Mouse (Mus musculus): ENCODE results near the gene Rsf1. TPM values are rescaled to one million over a fixed set of nuclear protein-coding genes. Genes with fewer than 3 reads are reported as not detected.

Rsf1 gene
- polyA plus RNA-seq, 1 experiment from 2014 or later = 18.0 TPM

GRCm38 (mm10) chr7:97700173-97700572, 120.5 kb downstream of the Rsf1 start:
- no peaks in the 10 kb centered on the region for H3K27me3 ChIP-seq (replicated peaks; ENCODE audit: control insufficient read depth, insufficient read depth, low read length)
- H3K4me3 ChIP-seq (ENCODE audit: low read depth, low read length) = no peak overlapping the region
- DNase-seq (ENCODE audit: low spot score) = no peak
- H3K36me3 ChIP-seq (ENCODE audit: control insufficient read depth, insufficient read depth, low read length) = peaks cover 13% of the 10 kb centered on the region; the same call in 1 of the 2 replicates
- H3K4me1 ChIP-seq (ENCODE audit: control insufficient read depth, insufficient read depth, low read length) = peaks cover 12% of the 10 kb centered on the region
- no peak overlapping the region for H3K27ac ChIP-seq (replicated peaks; ENCODE audit: low read depth, low read length)
- ATAC-seq (ENCODE audit: low read depth) = no peak
- no peak overlapping the region for H3K4me2 ChIP-seq (ENCODE audit: low read depth, low read length)
- no peaks in the 10 kb centered on the region for H3K9me3 ChIP-seq (ENCODE audit: control insufficient read depth, low read length)
- 95% methylated on average over 4 of the region's 4 CpGs for WGBS
- no peak overlapping the region for H3K9ac ChIP-seq (ENCODE audit: low read depth, low read length)

GRCm38 (mm10) chr7:97701106-97701505, 121.4 kb downstream of the Rsf1 start:
- WGBS = 66% methylated on average over 6 of the region's 6 CpGs
- no peak overlapping the region for H3K27ac ChIP-seq (replicated peaks; ENCODE audit: low read depth, low read length)
- no peak for ATAC-seq (ENCODE audit: low read depth)
- peaks cover 7% of the 10 kb centered on the region for H3K4me1 ChIP-seq (ENCODE audit: control insufficient read depth, insufficient read depth, low read length)
- H3K27me3 ChIP-seq (replicated peaks; ENCODE audit: control insufficient read depth, insufficient read depth, low read length) = no peaks in the 10 kb centered on the region
- no peak overlapping the region for H3K4me2 ChIP-seq (ENCODE audit: low read depth, low read length)
- peak; percentile 58 for DNase-seq (ENCODE audit: low spot score)
- H3K9me3 ChIP-seq (ENCODE audit: control insufficient read depth, low read length) = no peaks in the 10 kb centered on the region
- H3K4me3 ChIP-seq (ENCODE audit: low read depth, low read length) = no peak overlapping the region
- no peak overlapping the region for H3K9ac ChIP-seq (ENCODE audit: low read depth, low read length)
- H3K36me3 ChIP-seq (ENCODE audit: control insufficient read depth, insufficient read depth, low read length) = peaks cover 13% of the 10 kb centered on the region; the same call in 1 of the 2 replicates

- ATAC-seq (ENCODE audit: low read depth) (no peak), DNase-seq (ENCODE audit: low spot score) (peak; percentile 21)
- H3K36me3 ChIP-seq (ENCODE audit: control insufficient read depth, insufficient read depth, low read length) = peaks cover 12% of the 10 kb centered on the region
- no peaks in the 10 kb centered on the region for H3K4me1 ChIP-seq (ENCODE audit: control insufficient read depth, insufficient read depth, low read length)
- 77% methylated on average over 4 of the region's 4 CpGs for WGBS
- no peaks in the 10 kb centered on the region for H3K27me3 ChIP-seq (replicated peaks; ENCODE audit: control insufficient read depth, insufficient read depth, low read length)
- no peak overlapping the region for H3K9ac ChIP-seq (ENCODE audit: low read depth, low read length)
- H3K27ac ChIP-seq (replicated peaks; ENCODE audit: low read depth, low read length) = no peak overlapping the region
- H3K4me2 ChIP-seq (ENCODE audit: low read depth, low read length) = no peak overlapping the region
- H3K4me3 ChIP-seq (ENCODE audit: low read depth, low read length) = no peak overlapping the region
- no peaks in the 10 kb centered on the region for H3K9me3 ChIP-seq (ENCODE audit: control insufficient read depth, low read length)
Observed at GRCm38 (mm10) chr7:97707123-97707522, 127.4 kb downstream of the Rsf1 start.

GRCm38 (mm10) chr7:97707809-97708208, 128.1 kb downstream of the Rsf1 start:
- no peaks in the 10 kb centered on the region for H3K4me1 ChIP-seq (ENCODE audit: control insufficient read depth, insufficient read depth, low read length)
- peaks cover 18% of the 10 kb centered on the region for H3K36me3 ChIP-seq (ENCODE audit: control insufficient read depth, insufficient read depth, low read length)
- H3K4me3 ChIP-seq (ENCODE audit: low read depth, low read length) = no peak overlapping the region
- ATAC-seq (ENCODE audit: low read depth) (peak; percentile 15; the same call in 1 of the 2 replicates), DNase-seq (ENCODE audit: low spot score) (peak; percentile 22)
- no peaks in the 10 kb centered on the region for H3K27me3 ChIP-seq (replicated peaks; ENCODE audit: control insufficient read depth, insufficient read depth, low read length)
- 89% methylated on average over 5 of the region's 5 CpGs for WGBS
- H3K9me3 ChIP-seq (ENCODE audit: control insufficient read depth, low read length) = no peaks in the 10 kb centered on the region
- no peak overlapping the region for H3K4me2 ChIP-seq (ENCODE audit: low read depth, low read length)
- H3K27ac ChIP-seq (replicated peaks; ENCODE audit: low read depth, low read length) = no peak overlapping the region
- H3K9ac ChIP-seq (ENCODE audit: low read depth, low read length) = no peak overlapping the region

- H3K4me2 ChIP-seq (ENCODE audit: low read depth, low read length) = no peak overlapping the region
- H3K27me3 ChIP-seq (replicated peaks; ENCODE audit: control insufficient read depth, insufficient read depth, low read length) = no peaks in the 10 kb centered on the region
- 92% methylated on average over 3 of the region's 3 CpGs for WGBS
- peaks cover 28% of the 10 kb centered on the region for H3K36me3 ChIP-seq (ENCODE audit: control insufficient read depth, insufficient read depth, low read length)
- H3K4me3 ChIP-seq (ENCODE audit: low read depth, low read length) = no peak overlapping the region
- peak; percentile 45; the same call in 1 of the 2 replicates for ATAC-seq (ENCODE audit: low read depth)
- no peak overlapping the region for H3K9ac ChIP-seq (ENCODE audit: low read depth, low read length)
- no peaks in the 10 kb centered on the region for H3K9me3 ChIP-seq (ENCODE audit: control insufficient read depth, low read length)
- no peaks in the 10 kb centered on the region for H3K4me1 ChIP-seq (ENCODE audit: control insufficient read depth, insufficient read depth, low read length)
- peak; percentile 10 for DNase-seq (ENCODE audit: low spot score)
- no peak overlapping the region for H3K27ac ChIP-seq (replicated peaks; ENCODE audit: low read depth, low read length)
Observed at GRCm38 (mm10) chr7:97709204-97709603, 129.5 kb downstream of the Rsf1 start.

GRCm38 (mm10) chr7:97714651-97715050, 135.0 kb downstream of the Rsf1 start:
- Histone ChIP-seq H3K36me3 (ENCODE audit: control insufficient read depth, insufficient read depth, low read length) (peaks cover 76% of the 10 kb centered on the region), H3K4me2 (ENCODE audit: low read depth, low read length) (no peak overlapping the region), H3K9ac (ENCODE audit: low read depth, low read length) (no peak overlapping the region), H3K27ac (replicated peaks; ENCODE audit: low read depth, low read length) (no peak overlapping the region), H3K4me1 (ENCODE audit: control insufficient read depth, insufficient read depth, low read length) (no peaks in the 10 kb centered on the region), H3K4me3 (ENCODE audit: low read depth, low read length) (no peak overlapping the region), H3K27me3 (replicated peaks; ENCODE audit: control insufficient read depth, insufficient read depth, low read length) (no peaks in the 10 kb centered on the region), H3K9me3 (ENCODE audit: control insufficient read depth, low read length) (peaks cover 8% of the 10 kb centered on the region; the same call in 1 of the 2 replicates)
- ATAC-seq (ENCODE audit: low read depth) = no peak
- WGBS = 95% methylated on average over 5 of the region's 5 CpGs
- DNase-seq (ENCODE audit: low spot score) = no peak

GRCm38 (mm10) chr7:97717326-97717725, 137.6 kb downstream of the Rsf1 start:
- WGBS = 95% methylated on average over 1 of the region's 1 CpGs
- Histone ChIP-seq H3K4me3 (ENCODE audit: low read depth, low read length) (no peak overlapping the region), H3K4me1 (ENCODE audit: control insufficient read depth, insufficient read depth, low read length) (no peaks in the 10 kb centered on the region), H3K4me2 (ENCODE audit: low read depth, low read length) (no peak overlapping the region), H3K27me3 (replicated peaks; ENCODE audit: control insufficient read depth, insufficient read depth, low read length) (no peaks in the 10 kb centered on the region), H3K9ac (ENCODE audit: low read depth, low read length) (no peak overlapping the region), H3K36me3 (ENCODE audit: control insufficient read depth, insufficient read depth, low read length) (peaks cover 84% of the 10 kb centered on the region), H3K27ac (replicated peaks; ENCODE audit: low read depth, low read length) (no peak overlapping the region), H3K9me3 (ENCODE audit: control insufficient read depth, low read length) (peaks cover 8% of the 10 kb centered on the region; the same call in 1 of the 2 replicates)
- ATAC-seq (ENCODE audit: low read depth) (no peak), DNase-seq (ENCODE audit: low spot score) (no peak)

- WGBS = 82% methylated on average over 5 of the region's 5 CpGs
- Histone ChIP-seq H3K27me3 (replicated peaks; ENCODE audit: control insufficient read depth, insufficient read depth, low read length) (no peaks in the 10 kb centered on the region), H3K9ac (ENCODE audit: low read depth, low read length) (no peak overlapping the region), H3K36me3 (ENCODE audit: control insufficient read depth, insufficient read depth, low read length) (peaks cover 76% of the 10 kb centered on the region), H3K4me1 (ENCODE audit: control insufficient read depth, insufficient read depth, low read length) (no peaks in the 10 kb centered on the region), H3K4me2 (ENCODE audit: low read depth, low read length) (no peak overlapping the region), H3K27ac (replicated peaks; ENCODE audit: low read depth, low read length) (no peak overlapping the region), H3K9me3 (ENCODE audit: control insufficient read depth, low read length) (peaks cover 8% of the 10 kb centered on the region; the same call in 1 of the 2 replicates), H3K4me3 (ENCODE audit: low read depth, low read length) (no peak overlapping the region)
- ATAC-seq (ENCODE audit: low read depth) (no peak), DNase-seq (ENCODE audit: low spot score) (no peak)
Observed at GRCm38 (mm10) chr7:97719078-97719477, 139.4 kb downstream of the Rsf1 start.

- H3K4me3 ChIP-seq (ENCODE audit: low read depth, low read length) = no peak overlapping the region
- DNase-seq (ENCODE audit: low spot score) (no peak), ATAC-seq (ENCODE audit: low read depth) (no peak)
- peaks cover 70% of the 10 kb centered on the region for H3K36me3 ChIP-seq (ENCODE audit: control insufficient read depth, insufficient read depth, low read length)
- H3K4me1 ChIP-seq (ENCODE audit: control insufficient read depth, insufficient read depth, low read length) = no peaks in the 10 kb centered on the region
- no peaks in the 10 kb centered on the region for H3K27me3 ChIP-seq (replicated peaks; ENCODE audit: control insufficient read depth, insufficient read depth, low read length)
- no peak overlapping the region for H3K9ac ChIP-seq (ENCODE audit: low read depth, low read length)
- WGBS = 90% methylated on average over 5 of the region's 5 CpGs
- H3K4me2 ChIP-seq (ENCODE audit: low read depth, low read length) = no peak overlapping the region
- peaks cover 2% of the 10 kb centered on the region; the same call in 1 of the 2 replicates for H3K9me3 ChIP-seq (ENCODE audit: control insufficient read depth, low read length)
- no peak overlapping the region for H3K27ac ChIP-seq (replicated peaks; ENCODE audit: low read depth, low read length)
Observed at GRCm38 (mm10) chr7:97720109-97720508, 140.4 kb downstream of the Rsf1 start.

All from embryonic facial prominence, embryonic 14.5 days (tissue).